Mouse (Mus musculus): ENCODE results near the gene Slc30a2.
"Not testable (repeated sequence)": the region's sequence is repeated elsewhere in the genome, so short reads cannot be mapped to it uniquely, and the experiment has no call there.

Slc30a2 gene

DNA sequence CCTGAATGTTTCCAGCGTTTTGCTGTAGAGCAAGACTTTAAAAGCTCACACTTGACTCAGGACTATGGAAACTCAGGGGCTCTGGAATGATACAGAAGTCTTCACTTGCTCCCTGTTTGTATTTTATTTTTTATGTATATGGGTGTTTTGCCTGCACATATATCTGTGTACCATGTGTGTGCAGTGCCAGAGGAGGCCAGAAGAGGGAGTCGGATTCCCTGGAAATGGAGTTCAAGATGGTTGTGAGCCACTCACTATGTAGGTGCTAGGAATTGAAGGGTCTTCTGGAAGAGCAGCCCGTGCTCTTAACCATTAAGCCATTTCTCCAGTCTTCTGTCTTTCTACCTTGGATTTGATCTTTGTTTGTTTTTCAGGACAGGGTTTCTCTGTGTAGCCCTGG is 21.5 kb upstream of the Slc30a2 start:
- DNase-seq (ENCODE audit: low spot score in 2 of 2) = no peak

DNA sequence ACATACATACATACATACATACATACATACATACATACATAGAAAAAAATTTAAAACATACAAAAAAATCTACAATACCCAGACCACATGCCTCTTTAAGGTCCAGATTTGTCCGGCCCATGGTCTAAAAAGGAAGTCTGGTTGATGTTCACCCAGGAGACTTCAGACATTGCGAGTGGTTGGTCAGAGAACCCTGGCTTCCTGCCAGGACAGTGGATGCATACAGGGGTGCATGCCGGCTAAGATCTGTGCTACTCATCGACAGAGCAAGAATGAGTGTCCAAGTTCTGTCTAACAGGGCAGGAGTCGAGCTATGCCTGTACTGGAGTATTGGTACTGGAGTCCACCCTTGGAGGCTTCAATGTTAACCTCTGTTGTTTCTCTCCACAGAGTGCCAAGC is 18.3 kb upstream of the Slc30a2 start:
- DNase-seq (ENCODE audit: low spot score in 2 of 2) = no peak

DNA sequence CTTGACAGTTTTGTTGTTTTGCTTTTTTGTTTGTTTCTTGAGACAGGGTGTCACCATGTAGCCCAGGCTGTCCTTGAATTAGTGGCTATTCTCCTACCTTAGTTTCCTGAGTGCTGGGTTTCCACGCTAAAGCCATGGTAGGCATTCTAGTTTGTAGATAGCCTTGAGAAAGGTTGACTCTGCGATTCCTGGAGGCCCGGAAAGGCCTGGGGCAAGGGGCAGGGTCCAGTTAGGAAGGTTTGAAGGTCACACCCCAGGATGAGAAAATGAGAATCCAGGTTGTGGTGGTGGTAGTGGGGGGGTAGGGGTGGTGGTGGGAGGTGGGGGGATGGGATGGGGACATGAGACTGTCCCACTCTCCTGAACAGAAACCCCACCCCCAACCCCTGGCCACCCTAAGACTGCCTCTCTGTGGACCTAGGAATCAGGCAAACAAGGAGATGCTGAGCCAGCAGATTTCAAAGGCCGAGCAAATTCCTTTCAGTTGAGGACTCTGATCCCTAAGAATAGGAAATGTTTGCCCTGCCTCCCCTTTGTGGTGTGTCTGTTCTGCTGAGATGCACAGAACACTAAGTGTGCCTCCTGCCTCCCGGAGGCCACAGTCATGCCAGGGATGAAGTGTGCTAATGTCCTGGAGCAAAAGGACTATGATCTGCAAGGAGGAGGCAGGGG is 16.0 kb upstream of the Slc30a2 start:
- no peak for DNase-seq (ENCODE audit: low spot score in 2 of 2)

DNA sequence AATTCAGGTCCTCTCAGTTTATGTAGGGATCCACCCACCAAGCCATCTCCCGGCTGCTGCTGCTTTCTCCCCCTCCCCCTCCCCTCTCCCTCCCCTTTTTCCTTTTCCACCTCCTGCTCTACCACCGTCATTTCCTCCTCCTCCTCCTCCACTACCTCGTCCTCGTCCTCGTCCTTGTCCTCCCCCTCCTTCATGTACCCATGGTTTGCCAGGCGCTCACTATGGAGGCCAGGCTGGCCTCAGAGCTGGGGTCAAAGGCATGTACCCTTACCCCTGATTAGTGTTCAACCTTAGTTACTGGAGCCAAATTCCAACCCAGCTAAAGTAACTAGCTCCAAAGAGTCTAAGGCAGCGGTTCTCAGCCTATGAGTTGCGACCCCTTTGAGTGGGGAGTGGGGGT is 14.8 kb upstream of the Slc30a2 start:
- no peak for DNase-seq (ENCODE audit: low spot score in 2 of 2)

DNA sequence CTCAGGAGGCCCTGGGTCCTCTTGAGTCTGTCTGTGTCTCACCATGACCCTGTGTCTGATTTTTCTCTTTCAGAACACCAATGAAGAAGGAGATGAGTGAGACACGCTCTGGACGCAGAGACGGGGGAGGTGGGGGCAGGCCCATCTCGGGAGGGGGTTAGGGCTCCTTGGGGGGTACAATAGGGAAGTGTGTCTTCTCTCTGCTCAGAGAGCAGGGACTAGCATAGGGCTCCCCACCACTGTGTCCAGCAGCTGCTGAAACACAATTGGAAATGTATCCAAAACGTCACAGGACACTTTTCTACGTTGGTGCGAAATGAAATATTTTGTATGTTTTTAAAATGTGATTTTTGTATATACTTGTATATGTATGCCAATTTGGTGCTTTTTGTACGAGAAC is 14.1 kb upstream of the Slc30a2 start:
- DNase-seq (ENCODE audit: low spot score in 2 of 2) = no peak

DNA sequence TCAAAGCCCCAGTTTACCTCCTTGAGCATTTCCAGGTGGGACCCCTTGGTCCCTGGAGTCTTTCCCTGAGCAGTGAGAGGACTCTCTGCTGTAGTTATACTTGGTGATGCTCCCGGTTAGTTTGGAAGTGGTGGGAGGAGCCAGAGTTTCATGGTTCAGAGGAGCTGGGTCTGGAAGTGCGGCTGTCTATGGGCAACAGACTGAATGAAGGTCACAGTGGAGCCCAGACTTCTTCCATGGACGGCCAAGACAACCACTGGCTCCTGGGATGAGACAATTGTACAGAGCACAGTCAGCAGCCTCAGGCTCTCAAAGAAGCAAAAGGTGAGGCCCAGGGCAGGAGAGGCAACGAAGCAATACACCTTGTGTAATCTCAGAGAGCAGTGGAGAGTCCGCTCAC is 12.7 kb upstream of the Slc30a2 start:
- no peak for DNase-seq (ENCODE audit: low spot score in 2 of 2)

DNA sequence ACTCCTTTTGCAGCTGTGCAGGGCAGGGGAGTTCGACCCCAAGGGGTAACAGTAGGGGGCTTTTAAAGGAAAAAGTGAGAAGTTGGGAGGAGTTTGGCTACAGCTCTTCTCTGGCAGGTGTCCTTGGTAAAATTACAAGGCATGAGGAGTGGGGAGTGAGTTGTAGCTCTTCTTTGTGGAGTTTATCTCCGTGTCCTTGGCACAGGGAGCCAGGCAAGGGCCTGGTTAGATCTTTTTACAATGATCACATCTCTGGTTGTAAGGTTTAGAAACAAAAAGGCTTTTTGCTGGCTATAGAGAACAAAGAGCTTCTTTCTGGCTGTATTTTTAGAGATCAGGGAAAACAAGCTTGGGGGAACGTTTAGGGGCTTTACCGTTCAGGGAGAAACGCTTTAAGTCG is 1.8 kb upstream of the Slc30a2 start:
- not testable (repeated sequence) for DNase-seq (ENCODE audit: low spot score in 2 of 2)

DNA sequence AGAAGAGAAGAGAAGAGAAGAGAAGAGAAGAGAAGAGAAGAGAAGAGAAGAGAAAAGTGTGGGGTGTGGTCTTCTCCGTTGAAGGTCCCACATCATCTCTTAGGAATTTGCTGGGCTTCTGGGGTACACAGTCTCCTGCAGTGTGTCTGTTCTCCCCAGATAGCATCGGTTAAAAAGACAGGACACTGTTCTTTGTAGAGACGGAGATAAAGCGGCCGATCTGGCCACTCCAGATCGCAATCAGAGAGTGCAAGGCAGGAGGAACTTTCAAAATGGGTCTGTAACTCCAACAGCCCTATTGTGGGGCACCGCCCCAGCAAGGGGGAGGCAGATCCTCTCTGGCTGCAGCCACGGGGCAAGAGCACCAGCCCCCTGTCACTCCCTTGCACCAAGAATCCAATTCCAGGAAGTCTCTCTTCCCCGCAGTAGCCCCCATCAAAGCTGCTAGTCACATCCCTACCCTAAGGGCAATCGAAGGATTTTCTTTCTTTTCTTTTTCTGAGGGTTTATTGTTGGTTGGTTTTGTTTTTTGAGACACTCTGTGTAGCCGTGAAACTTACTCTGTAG is 685 bp upstream of the Slc30a2 start:
- no peak for DNase-seq (ENCODE audit: low spot score in 2 of 2)

DNA sequence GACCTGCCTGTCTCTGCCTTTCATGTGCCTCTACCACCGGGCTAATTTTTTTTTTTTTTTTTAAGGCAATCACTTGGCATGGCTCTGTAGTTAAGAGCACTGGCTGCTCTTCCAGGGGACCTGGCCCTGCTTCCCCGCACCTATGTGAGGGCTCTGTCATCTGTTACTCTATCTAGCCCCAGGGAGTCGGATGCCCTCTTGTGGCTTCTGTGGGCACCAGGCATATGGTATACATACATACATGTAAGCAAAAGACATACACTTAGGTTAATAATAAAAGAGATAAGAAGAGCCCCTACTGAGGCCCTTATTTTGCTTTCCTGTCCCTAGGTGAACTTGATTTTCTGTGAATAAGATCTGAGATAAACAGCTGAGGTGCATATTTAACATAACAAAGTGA is 1.6 kb downstream of the Slc30a2 start:
- no peak for DNase-seq (ENCODE audit: low spot score in 2 of 2)

DNA sequence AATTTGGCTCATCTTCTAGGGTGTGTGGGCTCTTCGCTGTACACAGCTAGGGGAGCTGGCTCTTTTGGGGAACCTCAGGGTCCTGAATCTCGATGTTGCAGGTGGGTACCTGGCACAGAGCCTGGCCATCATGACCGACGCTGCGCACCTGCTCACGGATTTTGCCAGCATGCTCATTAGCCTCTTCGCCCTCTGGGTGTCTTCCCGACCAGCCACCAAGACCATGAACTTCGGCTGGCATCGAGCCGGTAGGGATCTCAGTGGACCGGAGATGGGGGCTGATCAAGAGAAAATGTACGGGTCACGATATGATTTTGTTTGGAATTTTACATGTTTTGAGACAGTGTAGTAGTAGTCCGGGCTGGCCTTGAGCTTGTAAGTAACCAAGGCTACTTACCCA is 2.8 kb downstream of the Slc30a2 start:
- no peak for DNase-seq (ENCODE audit: low spot score in 2 of 2)

DNA sequence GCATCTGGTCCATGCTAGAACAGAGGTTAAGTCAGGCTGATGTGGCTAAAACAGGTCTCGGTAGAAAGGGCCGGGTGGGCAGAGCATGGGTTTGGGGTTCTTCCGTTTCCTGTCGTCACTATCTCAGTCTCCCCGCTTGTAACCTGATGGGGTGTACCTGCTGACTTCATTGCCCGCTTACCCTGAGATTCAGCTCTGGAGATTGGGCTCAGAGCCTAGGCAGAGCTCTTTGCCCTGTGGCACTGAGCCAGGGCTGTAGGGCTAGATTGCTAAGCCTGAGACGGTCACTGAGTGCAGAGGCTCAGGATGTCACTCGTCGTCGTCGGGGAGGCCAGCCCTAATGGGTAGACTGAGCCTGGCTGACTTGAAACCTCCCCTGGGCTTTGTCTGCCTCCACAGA is 5.1 kb downstream of the Slc30a2 start:
- no peak for DNase-seq (ENCODE audit: low spot score in 2 of 2)

DNA sequence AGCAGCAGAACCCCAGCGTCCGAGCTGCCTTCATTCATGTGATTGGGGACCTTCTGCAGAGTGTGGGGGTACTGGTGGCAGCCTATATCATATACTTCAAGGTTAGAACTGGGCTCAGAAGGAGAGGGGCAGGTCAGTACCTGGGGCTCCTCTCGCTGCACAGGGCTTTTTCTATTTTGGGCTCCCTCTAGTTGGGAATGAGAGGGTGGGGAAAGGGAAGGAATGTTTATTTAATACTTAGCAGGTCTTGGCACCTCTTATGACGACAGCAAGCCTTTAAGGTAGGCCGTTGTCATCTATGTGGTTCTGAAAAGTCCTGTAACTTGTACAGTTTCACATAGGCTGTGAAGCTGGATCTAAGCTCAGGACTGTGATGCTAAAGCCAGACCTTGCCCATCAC is 5.6 kb downstream of the Slc30a2 start:
- DNase-seq (ENCODE audit: low spot score in 2 of 2) = no peak

DNA sequence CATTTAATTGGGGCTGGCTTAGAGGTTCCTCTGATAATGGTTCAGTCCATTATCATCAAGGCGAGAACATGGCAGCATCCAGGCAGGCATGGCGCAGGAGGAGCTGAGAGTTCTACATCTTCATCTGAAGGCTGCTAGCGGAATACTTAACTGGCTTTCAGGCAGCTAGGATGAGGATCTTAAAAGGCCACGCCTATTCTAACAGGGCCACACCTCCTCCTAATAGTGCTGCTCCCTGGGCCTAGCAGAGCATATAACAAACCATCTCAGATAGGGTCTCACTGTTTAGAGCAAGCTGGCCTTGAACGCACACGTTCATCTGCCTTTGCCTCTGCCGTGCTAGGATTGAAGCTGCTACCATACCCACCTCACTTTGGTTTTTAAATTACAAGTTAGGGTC is 6.8 kb downstream of the Slc30a2 start:
- no peak for DNase-seq (ENCODE audit: low spot score in 2 of 2)

DNA sequence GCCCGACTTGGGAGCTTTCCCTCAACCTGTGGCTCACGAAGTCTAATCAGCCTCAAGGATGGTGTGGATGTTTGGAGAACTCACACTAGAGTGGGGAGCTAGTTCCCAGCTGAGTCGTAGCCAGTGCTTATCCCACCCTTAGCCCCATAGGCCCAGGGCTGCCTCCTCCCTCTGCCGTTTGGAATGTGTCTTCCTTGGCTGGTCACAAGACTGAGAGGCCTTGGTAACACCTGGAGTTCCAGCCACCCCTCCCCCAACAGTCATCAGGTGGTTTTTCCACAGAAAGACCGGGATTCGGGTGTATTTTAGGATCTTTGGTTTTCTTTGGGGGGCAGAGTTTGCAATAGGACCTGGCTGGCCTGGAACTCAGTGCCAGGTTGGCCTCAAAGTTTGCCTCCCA is 7.7 kb downstream of the Slc30a2 start:
- DNase-seq (ENCODE audit: low spot score in 2 of 2) = no peak

DNA sequence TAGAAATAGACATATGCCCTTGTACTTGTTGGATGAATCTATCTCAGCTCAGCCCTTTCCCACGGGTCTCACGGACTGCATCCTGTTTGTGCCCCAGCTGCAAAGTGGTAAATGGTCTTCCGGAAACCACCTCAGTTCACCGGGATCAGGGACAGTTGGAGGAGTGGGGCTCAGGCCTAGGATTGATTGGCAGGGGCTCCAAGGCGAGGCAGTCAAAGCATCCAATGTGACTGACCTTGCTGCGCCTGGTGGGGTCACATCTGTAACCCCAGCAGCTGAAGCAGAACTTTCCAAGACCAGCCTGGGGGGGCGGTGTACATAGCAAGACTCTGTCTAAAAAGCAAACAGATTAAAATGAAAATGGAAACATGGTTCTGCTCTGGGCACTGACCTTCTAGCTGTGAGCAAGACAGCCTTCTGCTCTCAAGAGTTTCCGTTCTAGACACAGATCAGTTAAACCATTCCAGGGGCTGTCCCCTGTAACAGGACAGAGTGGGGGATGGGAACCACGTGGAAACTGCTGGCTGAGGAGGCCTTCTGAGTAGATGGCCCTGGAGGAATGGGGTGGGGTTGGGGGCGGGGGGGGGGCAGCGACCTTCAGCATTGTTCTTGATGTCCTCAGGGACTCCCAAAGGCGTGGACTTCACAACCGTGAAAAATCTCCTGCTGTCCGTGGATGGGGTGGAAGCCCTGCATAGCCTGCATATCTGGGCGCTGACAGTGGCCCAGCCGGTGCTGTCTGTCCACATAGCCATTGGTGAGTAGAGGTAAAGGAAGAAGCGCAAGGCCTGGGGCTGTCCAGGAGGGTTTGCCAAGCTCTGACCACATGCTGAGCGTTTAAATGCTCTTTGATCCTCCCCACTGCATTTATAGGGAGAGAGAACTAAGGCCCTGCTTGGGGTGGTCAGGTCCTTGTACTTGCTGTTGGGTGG is 8.6 kb downstream of the Slc30a2 start:
- no peak for DNase-seq (ENCODE audit: low spot score in 2 of 2)

DNA sequence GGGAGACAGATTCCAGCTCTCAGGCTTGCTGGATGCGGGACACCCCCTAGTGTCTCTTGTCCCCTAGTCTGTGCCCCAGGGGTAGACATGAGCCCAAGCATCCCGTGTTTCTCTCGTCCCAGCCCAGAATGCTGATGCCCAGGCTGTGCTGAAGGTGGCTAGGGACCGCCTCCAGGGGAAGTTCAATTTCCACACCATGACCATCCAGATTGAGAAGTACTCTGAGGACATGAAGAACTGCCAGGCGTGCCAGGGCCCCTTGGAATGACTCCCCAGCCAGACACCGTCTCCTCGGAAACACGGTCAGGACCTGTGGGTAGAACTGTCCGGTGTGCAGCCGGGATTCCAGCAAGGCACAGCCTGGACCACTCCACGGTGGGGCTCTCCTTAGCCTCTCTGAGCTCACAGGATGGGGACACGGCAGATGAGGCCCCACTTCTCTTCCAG is 9.3 kb downstream of the Slc30a2 start:
- no peak for DNase-seq (ENCODE audit: low spot score in 2 of 2)

DNA sequence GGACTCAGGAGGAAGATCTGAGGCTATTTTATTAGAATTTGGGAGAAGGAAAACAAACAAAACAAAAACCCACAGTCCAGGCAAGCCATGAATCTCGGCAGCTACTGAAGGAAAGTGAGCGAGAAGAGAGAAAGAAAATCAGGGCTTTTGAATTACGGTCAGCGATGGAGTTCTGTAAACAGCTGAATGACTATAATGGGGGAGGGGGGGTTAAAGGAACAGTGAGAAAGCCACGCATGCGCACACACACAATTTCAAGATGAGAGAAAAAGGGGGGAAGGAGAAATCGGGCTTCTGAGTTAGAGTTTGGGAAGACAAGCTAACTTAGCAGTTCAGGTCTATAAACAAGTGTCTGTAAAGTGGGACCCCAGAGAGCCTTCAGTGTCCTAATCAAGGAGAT is 9.9 kb downstream of the Slc30a2 start:
- no peak for DNase-seq (ENCODE audit: low spot score in 2 of 2)

DNA sequence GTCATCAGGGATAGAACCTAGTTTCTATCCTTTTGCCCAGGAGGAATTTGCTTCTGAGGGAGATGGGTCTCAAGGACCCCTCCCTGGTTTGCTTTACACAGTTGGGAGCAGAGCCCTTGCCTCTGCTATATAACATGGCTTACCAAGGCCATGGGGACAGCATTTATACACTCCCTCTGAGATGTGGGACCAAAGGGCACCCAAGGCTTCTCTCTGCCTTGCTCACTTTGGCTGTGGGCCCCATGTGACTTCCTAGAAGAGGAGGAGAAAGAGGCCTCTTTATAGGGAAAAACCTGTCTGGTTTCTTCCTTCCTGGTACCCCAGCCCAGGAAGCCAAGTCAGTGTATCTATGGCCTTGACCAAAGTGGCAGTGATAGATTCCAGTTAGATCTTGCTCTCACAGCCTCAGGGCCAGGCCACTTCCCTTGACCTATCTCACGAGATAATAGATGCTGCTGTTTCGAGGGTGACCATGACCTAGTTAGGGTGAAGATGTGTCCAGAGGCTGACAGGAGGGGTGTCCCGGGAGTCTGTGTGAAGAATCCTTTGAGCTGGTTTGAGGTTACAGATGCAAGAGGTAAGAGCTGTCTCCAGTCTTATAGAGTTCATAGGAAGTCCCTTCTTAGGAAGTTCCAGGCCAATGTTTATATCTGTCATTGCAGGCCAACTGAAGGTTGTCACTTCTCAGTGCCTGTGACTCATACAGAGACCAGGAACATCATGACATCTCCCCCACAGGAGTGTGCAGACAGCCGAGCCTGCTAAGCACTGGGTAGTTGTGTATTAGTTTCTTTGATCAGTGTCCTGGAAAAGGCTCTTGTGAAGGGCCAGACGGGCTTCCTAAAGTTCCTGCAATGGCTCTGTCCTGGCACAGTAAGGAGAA is 10.8 kb downstream of the Slc30a2 start:
- DNase-seq (ENCODE audit: low spot score in 2 of 2) = no peak

DNA sequence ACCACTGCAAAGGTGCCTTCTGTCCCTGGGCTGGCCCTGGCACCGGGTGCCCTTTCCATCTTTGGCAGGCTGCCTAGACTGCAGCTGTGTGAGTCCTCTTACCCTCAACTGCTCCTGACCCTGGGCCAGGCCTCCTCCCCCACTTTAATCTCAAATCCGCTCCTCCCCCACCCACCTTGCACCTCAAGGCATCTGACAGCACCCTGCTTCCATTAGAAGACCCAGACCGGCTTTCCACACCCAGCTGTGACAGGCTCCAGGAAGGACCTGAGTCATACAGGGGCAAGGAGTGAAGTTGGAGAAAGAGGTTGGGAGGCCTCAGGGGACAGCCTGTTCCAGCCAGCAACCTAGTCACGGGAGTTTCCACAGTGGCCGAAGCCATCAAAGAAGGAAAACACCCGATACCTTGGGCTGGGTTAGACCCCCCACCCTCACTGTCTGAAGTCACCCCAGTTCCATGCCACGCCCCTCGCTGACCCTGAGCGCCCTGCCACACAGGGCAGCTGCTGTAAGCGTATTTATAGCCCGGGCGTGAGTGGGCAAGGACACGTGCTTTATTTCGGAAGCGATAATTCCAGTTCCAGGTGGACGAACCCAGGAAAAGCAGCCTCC is 13.0 kb downstream of the Slc30a2 start:
- no peak for DNase-seq (ENCODE audit: low spot score in 2 of 2)

DNA sequence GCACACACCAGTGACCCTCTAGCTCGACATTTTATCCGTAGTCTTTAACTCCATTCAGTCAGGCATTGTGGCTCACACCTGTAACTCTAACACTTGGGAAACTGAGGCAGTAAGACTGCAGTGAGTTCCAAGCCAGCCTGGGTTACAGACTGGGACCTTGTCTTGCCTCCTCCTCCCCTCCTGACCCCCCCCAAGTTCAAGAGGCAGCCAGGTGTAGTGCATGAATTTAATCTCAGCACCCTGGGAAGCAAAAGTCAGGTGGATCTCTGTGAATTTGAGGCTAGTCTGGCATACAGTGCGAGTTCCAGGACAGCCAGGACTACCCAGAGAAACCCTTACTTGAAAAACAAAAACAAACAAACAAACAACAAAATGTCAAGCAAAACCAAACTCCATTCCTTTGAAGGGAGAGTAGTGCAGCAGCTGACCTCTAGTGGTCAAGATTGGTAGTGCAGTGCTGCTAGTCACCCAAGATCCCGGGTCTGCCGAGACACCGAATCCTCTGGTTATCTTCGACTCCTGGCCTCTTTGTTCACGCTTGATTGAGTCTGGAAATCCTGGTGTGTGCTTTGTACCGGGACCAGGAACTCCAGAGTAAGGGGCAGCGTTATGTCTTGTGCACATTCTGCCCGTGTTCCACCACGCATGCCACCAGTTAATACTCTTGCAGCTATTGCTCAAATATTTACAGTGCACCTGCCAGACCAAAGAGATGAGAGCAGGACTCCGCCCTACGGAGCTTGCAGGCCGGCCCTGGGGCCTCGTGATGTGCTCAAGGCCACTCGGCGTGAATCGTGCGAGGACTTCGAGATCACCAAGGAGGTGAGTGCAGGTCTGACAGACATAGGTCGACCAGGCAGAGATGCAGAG is 13.8 kb downstream of the Slc30a2 start:
- peak; percentile 35 to 41 for DNase-seq (ENCODE audit: low spot score in 2 of 2)

DNA sequence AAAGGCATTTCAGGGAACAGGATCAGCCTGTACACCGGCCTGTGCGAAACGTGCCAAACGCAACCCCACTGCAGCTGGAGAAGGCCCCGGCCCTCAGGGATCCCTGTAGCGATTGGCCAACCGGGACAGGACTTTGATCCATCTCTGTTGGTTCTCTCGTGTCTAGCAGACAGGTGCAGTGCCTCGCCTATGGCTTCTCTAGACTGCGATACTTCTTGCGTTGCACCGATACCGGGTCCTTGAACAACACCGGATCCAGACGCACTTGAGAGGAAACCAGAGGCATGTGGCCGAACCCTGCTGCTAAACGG is 14.4 kb downstream of the Slc30a2 start:
- DNase-seq (ENCODE audit: low spot score in 2 of 2) = no peak
